Mouse (Mus musculus) cerebral cortex, adult 2 months (tissue): ENCODE measurements around the gene Hmgcr.

Experiments used
- WGBS: fragments of 180-500 bp; shearing (Covaris S2); methylation state at CpG from one replicate; pipeline ENCODE4 v1.1.7; 2018; 5-methylcytosine and 5-hydroxymethylcytosine counted together

Gene Hmgcr

DNA sequence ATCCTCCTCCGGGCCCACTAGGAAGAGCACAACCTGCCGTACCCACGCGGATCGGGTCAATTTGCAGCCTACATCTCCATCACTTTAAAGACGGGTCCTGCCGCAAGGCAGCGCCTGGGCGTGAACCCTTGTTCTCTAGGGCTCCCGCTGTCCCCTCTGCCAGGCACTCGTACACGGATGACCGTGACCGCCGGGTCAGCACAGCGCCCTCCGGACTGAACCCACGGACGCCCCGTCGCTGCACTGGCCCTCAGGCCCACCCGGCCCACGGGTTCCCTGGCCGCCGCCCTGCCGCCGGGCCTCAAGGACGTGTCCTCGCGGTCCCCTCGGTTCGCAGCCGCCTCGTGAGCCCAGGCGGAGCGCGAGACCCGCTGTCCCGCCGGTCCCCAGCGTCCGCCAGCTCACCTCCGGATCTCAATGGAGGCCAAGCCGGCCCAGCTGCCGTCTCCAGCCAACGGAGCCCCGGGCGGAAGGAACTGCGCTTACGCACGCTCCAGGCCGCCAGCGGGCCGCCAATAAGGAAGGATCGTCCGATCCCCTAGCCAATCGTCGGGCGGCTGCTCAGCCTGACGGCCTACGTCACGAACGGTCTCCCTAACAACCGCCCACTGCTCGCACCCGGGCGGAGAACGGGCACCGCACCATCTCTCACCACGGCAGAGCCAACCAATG is at the start of gene Hmgcr:
Gene Hmgcr (minus strand): TSS at position 531 of the 672 bp plus-strand sequence.
- under 1% methylated on average over 70 of the region's 70 CpGs for WGBS

DNA sequence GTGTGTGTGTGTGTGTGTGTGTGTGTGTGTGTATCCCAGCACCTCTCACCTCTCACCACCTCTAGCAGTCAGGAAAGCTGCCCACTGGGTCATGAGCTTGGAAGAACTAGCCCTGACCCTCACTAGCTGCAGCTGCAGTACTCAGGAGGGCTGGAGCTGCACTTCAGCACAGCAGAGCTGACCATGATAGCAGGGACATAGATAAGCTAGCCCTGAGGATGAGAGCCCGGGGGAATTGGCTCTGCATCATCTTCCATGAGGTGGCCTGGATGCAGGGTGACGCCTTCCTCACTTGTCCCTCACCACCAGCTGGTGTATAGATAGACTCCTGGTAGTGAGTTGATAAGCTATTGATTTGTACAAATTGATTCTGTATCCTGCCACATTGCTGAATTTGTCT is 49.3 kb upstream of the Hmgcr start:
- WGBS, result 90% methylated on average over 2 of the region's 2 CpGs

DNA sequence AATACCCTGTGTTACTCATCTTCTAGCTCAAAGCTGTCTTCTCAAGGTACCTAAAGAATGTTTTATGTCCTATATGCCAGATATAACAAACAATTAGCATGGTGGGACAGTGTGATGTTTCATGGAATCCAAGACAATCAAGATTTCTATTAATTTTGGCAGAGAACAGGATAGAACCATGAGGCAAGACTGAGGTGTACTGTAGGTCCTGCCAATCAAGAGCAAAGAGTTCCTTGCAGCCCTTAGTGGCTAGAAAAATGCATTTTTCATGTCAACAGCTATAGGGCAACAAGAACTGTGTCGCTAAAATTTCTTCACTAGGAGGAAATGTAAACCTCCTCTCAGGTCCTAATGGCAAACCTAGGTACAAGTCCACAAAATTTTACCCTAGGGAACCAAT is 47.1 kb upstream of the Hmgcr start:
- WGBS, result 58% methylated on average over 1 of the region's 1 CpGs

DNA sequence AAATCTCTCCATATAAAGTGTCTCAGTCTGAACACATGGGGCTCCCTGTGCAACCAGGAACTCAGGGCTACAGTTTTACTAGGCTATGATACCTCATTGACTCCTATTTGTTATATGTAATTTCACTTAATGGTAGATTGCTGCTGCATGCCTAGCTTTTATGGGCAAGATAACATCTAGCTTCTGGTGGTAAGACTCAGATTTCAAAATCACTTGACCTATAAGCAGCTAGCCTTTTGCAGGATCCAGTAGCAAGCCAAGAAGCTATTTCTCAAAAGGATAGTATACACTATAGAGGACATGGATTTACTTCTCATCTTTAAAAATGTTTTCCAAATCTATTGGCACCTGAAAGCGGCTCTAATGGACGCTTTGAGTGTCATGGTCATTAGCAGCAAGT is 45.6 kb upstream of the Hmgcr start:
- 94% methylated on average over 2 of the region's 2 CpGs for WGBS

DNA sequence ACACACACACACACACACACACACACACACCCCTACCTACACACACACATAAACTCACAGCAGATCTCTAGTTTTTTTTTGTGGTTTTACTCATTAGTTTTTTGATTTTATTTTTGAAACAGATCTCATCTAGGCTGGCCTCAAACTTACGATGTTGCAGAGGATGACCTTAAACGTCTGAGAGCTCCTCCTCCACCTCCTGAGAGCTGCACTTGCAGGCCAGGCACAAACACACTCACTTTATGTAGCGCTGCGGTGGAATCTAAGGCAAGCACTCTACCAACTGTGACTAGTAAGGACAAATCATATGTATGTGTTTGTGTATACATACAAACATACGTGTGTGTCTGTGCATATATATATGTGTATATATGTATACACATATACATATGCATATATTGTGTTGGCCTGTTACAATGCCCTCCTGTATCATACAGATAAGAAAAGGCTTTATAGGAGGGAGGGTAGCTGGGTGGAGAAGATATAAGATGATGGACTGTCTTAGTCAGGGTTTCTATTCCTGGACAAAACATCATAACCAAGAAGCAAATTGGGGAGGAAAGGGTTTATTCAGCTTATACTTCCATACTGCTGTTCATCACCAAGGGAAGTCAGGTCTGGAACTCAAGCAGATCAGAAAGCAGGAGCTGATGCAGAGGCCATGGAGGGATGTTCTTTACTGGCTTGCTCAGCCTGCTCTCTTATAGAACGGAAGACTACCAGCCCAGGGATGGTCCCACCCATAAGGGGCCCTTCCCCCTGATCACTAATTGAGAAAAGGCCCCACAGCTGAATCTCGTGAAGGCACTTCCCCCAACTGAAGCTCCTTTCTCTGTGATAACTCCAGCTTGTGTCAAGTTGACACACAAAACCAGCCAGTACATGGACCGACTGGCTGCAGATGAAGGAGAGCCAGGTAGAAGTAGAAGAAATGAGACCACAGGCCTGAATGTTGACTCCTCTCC is 38.8 kb upstream of the Hmgcr start:
- WGBS, result 71% methylated on average over 8 of the region's 8 CpGs

DNA sequence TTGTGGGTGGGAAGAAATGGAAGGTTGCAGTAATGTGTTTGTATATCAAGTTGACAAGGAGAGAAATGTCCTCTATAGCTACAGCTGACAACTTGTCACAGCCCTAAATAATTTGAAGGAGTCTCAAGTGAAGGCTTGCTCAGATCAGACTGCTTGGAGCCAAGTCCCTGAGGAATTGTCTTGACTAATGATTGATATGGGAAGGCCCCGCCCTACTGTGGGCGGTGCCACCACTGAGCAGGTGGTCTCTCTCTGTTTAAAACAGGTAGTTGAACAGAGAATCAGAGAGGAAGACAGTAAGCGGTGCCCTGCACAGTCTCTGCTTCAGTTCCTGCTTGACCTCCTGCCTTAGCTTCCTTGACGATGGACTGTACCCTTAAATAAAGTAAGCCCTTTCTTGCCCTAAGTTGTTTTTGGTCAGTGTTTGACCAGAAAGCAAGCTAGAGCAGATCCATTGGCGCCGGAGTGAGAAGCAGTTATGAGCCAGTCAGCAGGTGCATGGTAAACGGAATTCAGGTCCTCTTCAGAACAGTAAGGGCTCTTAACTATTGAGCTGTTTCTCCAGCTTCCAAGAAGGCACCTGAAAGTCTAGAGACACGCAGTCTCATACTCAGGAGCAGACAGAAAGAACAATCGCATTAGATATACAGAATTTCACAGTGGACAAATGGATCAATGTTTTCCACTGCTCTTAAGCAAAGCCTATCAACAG is 32.0 kb upstream of the Hmgcr start:
- WGBS, result 83% methylated on average over 9 of the region's 9 CpGs

DNA sequence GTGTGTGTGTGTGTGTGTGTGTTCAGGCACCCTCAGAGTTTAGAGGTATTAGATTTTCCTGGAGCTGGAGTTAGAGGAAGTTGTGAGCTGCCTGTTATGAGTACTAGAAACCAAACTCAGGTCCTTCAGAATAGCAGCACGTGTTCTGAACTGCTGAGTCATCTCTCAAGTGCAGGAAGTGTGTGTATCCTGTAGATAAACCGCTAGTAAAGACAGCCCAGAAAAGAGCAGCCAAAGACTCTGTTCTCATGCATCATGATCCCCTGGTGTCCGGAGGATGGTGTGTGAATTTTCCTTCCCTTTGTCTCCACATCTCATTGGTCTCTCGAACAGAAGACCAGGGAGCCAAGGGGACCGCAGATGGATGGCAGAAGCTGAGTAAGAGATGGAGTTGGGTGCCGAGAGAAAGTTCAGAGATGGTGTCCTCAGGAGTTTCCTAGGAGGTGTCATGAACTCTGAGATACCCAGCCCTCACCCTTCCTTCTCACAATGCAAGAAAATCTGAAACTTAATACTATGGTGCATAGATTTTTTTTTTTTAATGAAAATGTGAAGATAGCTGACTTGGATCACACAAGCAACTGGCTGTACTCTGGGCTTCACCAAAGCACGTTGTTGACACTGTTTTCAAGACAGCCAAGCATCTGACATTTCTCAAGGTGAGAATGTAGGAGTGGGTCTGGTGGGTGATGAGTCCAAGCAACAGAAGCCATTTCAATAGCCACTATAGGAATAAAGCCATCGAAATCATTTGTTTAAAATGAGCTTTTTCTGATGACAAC is 27.3 kb upstream of the Hmgcr start:
- WGBS, result 62% methylated on average over 8 of the region's 8 CpGs

DNA sequence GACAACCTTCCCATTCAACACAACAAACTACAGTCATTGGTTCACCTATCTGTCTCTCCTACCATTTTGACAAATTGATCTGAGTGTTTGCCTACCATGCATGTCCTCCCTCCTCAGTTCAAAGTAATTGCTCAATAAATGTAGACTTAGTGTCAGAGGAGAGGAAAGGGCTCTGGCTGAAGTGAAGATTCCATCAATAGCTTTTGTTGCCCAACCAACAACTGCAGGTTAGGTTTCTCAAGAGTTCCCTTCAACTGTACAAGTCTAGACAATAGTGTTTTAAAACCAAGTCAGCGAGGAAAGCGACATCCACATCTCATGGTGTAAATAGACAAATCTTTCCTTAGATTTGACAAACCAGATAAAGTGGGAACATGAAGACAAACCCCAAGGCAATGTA is 24.7 kb upstream of the Hmgcr start:
- 97% methylated on average over 2 of the region's 2 CpGs for WGBS

DNA sequence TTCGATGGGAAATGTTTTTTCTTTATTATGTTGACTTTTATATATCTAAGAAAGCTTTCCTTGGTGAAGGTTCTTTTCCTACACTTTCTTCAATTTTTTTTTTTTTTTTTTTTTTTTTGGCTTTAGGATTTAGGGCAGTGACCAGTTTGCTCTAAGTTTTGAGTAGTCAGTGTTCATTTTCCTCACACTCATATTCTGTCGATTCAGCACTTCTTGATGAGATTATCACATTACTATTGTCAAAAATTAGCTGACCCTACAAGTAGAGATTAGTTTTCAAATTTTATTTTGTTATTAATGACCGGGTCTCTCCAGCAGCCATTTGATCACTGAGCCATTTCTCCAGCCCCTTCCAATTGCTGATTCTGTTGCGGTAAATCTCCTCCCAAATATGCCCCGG is 19.2 kb upstream of the Hmgcr start:
- WGBS, result 92% methylated on average over 5 of the region's 5 CpGs

DNA sequence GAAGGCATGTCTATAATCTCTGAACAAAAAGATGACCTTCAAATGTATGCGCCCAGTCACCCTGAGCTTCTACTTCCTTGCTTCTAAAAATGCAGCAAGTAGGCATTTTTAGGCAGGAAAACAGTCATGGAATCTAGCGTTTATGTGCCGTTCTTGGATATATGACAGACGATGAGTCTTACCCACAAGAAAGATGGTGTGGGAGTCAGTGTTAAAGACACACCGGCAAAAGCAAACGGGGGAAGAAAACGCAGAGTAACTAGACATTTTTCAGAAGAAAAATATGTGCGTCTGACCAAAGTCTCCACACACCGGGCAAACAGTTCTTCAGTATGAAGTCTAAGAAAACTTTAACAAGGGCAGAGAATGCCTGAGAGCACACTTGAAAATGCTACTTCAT is 16.5 kb upstream of the Hmgcr start:
- 46% methylated on average over 9 of the region's 9 CpGs for WGBS

DNA sequence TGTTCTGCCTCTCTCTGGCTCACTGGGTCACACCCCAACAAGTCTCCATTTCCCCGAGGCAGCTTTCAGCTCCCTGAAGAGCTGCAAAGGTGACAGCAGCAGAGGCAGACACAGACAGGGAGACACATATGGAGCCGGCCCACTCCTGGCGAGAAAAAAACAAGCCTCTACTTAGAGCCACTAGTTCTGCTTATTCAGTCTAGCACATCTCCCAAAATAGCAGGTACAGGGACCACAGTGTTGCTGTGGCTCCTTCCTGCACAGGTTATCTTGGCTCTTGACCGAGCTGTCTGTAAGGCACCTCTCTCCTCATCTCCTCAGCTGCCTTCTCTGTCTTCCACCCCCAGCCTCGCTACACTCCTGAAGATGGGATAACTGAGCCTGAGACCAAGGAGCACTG is 14.0 kb upstream of the Hmgcr start:
- 42% methylated on average over 5 of the region's 5 CpGs for WGBS

DNA sequence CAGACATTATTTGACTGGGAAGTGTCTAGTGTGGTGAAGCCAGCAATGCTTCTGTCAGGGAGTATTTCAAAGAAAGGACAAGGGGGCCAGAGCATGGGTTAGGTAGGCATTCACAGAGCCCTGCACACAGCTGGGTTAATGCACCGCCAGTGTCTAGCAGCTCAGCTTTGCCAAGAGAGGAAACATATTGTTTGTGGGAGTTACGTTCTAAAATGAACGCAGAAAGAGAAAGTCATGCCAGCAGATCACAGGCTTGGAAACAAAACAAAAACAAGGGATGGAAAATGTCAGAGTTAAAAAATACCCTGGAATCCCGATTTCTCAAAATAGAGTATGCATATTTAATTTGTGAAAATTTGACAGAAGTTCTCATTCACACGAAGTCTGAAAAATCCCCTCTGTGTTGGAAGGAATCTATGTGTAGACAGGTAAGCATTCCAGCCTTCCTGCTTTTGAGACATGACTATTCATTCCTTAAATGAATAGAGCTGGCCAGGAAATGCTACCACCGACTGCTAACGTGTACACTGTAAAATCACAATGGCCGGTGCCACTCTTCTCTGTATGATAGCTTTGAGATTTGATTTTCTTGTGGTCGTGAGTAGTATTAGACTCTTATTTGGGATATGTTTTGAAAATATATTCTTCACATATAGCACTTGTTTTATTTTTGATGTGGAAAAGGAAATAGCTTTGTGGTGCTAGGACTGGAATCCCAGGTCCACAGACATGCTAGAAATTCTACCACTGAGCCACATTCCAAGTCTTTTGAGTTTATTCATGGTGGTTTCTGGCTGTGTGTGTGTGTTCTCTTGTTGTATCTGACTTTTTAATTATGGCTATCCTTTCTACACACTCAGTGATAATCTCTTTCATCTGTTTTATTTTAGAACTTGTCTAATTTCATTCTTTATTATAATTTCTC is 9.7 kb upstream of the Hmgcr start:
- WGBS, result 23% methylated on average over 9 of the region's 9 CpGs

DNA sequence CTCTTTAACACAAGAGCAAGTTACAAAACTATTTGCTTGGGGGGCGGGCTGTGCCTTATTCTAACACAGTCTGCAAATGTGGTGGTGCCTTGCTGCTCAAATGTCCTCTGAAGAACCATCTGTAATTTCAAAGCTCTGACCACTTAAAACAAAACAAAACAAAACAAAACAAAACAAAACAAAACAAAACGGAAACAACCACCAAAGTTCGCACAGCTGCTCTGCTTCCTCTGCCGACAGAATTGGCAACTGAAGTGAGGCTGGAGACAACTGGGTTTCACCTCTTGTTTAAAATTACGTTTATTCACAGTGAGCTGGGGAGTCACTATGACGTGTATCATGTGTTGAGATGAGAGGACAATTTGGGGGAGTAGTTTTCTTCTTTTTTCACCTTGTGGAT is 7.9 kb upstream of the Hmgcr start:
- WGBS, result 66% methylated on average over 6 of the region's 6 CpGs

DNA sequence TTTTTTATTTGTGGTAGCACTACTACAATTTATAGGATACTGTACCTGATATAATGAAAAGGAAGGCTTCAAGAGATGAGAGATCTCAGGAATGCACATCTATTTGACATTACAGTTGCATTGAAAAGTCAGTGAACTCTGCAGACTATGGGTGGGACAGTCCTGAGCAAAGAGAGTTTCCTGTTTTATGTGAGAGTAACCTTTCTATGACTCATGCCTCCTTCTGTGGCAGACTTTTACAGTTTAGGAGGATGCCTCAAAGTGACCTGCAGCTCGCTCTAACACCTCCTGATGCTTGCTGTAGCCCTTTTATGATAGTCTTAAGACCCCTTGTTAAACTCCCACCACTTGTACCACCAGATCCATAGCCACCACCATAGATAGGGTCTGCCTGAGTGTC is 6.3 kb upstream of the Hmgcr start:
- 93% methylated on average over 1 of the region's 1 CpGs for WGBS

DNA sequence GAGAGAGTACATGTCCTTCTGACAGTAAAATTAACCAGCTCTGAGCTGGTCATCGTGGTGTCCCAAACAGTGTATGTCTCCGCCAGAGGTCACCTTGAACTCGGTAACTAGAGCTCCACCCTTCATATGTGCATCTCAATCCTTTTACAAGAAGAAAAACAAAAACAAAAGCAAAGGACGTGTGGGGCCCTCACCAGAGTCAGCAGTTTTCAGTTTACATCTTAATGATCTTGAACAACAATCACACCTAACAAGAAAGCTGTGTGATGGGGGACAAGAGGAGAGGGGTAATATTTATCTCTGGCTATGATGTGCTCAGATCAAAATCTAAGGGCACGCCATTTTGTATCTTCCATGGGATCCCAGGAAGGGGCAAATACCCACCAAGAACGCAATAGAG is 5.0 kb upstream of the Hmgcr start:
- WGBS, result 87% methylated on average over 6 of the region's 6 CpGs

DNA sequence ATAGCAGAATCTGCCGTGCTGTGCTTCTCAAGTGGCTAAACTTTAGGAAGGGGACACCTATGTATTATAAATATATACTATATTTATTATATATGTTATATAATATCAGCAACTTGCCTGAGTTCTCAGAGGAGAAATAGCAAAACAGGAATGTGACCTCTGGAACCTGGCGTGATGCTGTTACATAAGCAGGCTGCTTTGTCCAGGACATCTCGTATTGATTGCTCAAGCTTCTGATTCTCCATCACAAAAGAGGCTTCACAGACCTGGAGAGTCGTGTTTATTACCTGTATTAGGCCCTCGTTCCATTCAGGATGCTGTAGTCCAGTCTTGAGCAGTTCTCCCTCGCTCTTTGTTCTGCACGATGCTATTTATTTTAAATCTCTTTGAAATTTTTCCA is 3.1 kb upstream of the Hmgcr start:
- WGBS, result 88% methylated on average over 7 of the region's 7 CpGs

DNA sequence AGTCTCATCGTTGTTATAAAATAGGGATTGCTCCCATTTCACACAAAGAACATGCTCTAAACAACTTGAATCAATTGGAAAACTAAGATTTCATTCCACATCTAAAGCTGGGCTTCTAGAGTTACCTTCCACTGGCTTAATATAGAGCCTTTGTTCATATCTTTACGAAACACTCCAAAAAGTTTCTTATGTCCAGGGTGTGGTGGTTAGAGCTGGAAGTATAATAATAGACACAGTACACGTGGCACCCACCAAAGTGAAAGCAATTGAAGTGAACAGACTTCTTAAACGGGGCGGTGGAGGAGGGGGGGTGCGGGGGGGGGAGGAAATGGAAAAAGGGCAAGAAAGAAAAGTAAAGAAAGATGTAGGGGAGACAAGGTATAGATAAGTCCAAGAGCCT is 1.5 kb upstream of the Hmgcr start:
- 53% methylated on average over 6 of the region's 6 CpGs for WGBS

DNA sequence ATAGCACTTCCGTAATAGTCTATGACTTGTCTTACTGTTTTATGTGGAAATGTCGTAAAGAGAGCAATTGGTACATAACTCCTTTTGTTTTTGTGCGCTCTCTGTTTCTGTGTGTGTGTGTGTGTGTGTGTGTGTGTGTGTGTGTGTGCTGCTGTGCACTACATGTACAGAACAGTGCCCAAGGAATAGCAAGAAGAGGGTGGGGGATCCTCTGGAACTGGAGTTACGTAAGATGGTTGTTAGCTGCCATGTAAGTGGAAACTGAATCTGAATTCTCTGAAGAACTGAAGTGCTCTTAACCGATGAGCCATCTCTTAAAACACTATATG is 1.1 kb upstream of the Hmgcr start:
- WGBS, result 62% methylated on average over 5 of the region's 5 CpGs

DNA sequence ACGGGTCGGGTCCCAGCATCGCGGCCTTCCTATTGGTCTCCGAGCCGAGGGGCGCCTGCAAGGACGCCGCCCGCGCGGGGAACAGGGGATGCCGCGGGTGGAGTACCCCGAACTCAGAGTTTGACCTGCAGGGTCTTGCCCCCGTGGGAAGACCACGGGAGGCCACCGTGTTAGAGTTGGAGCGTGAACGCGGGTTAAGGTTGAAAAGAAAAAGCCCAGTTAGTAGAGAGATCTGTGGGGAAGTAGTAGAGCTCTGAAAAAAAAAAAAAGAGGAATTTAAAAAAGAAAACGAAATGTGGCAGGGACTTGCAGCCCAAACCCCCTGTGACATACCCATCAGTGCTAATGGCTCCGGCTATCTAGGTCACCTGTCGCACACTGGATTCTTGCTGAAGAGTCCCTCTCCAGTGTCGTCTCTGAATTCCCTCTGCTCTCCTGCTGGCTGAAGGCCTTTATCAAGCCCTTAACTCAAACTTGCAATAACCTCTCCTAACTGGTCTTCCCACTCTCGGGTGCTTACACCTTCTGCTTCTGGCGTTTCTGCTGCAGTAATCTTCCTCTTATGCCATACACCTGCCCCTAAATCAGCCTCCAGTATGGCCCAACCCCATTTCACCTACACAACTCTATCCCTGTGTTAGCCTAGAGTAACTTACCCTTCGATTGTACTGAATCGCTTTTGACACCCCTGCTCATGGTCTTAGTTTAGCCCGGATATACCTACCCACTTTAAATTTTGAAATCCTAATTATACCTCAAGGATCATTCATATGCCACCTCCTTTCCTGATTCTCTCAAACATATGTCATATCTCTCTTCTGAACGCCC is 556 bp upstream of the Hmgcr start:
- WGBS, result 8% methylated on average over 31 of the region's 31 CpGs

DNA sequence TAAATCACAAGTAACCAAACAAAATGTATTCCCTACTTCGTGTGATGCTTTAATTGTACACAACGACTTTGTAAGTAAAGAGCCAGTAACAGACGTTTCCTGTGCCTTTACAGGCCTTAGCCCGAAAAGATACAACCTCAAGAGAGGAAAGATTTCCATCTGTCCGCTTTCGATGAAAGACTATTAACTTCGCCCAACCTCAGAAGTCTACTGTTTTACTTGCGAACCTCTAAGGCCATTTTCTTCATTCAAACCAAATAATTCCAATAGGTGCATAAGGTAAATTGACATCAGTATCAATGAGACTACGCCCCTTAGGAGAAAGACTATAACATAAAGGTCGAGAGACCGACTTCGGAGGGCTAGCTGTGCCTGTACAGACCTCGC is 724 bp downstream of the Hmgcr start:
- WGBS, result 1% methylated on average over 13 of the region's 13 CpGs
